23 mouse cellular contexts compared by ENCODE assay signal in genomic region chr9:100366816-100367215, GRCm38 (mm10).
DNase-seq lines count a peak whose midpoint lies in the region; ATAC-seq and TF ChIP-seq lines count a peak whose summit lies in the region.
"Had no signal": no experiment of that assay in that cellular context is flagged by ENCODE, and none has a peak within 500 bp of the region (broad histone marks: within the 10 kb centered on the region; RNA-seq: fewer than 3 reads in every experiment).

No protein-coding gene starts in this region.

- peak; percentile 62 to 63 for DNase-seq in cerebellum, postnatal 10 days
- no peak for DNase-seq in cerebellum, adult 9-11 months
- peak; percentile 6 for DNase-seq in hindbrain, postnatal 0 days (ENCODE audit: low spot score)
- DNase-seq in midbrain, embryonic 14.5 days, result peak; percentile 19
- DNase-seq in brain, embryonic 14.5 days (ENCODE audit: low read depth), result peak; percentile 27
- DNase-seq: adrenal gland, adult 8-10 months; adrenal gland, postnatal 25 days; cerebellum, adult 18-20 months; cerebellum, postnatal 25 days; gastrocnemius, postnatal 10 days; gastrocnemius, postnatal 36 days; heart, adult 2 months; heart, postnatal 14 days; heart, postnatal 4 days had no signal

- no peak overlapping the region for H3K27ac ChIP-seq in hindbrain, postnatal 0 days
- H3K27ac ChIP-seq in hindbrain, embryonic 16.5 days (ENCODE audit: low read depth, low read length), result no peak overlapping the region
- H3K27ac ChIP-seq in midbrain, embryonic 14.5 days (replicated peaks; ENCODE audit: low read depth, low read length), result no peak overlapping the region
- H3K27ac ChIP-seq in midbrain, embryonic 15.5 days, result no peak overlapping the region
- H3K27ac ChIP-seq: embryonic facial prominence, embryonic 12.5 days; embryonic facial prominence, embryonic 15.5 days; heart, adult 2 months; heart, embryonic 10.5 days; heart, embryonic 13.5 days; hindbrain, embryonic 14.5 days had no signal

- no peak overlapping the region for H3K9ac ChIP-seq in hindbrain, postnatal 0 days (replicated peaks; ENCODE audit: low read length)
- H3K9ac ChIP-seq in hindbrain, embryonic 16.5 days (ENCODE audit: low read depth, low read length), result no peak overlapping the region
- no peak overlapping the region for H3K9ac ChIP-seq in midbrain, embryonic 14.5 days (replicated peaks; ENCODE audit: low read length)
- H3K9ac ChIP-seq in midbrain, embryonic 15.5 days, result no peak overlapping the region
- H3K9ac ChIP-seq: embryonic facial prominence, embryonic 12.5 days; embryonic facial prominence, embryonic 15.5 days; heart, embryonic 13.5 days; hindbrain, embryonic 14.5 days had no signal

- no peak for ATAC-seq in hindbrain, postnatal 0 days
- ATAC-seq in hindbrain, embryonic 16.5 days, result no peak
- no peak for ATAC-seq in midbrain, embryonic 14.5 days (ENCODE audit: low FRiP score, low TSS enrichment)
- ATAC-seq in midbrain, embryonic 15.5 days (replicated peaks), result no peak
- ATAC-seq: activated CD4-positive, CD25-positive, alpha-beta regulatory T cell, adult 4 months; forebrain, embryonic 16.5 days had no signal

- TF ChIP-seq POLR2A in brain, embryonic 14.5 days (IDR thresholded peaks at IDR 0.05; ENCODE audit: borderline replicate concordance, extremely low read depth, insufficient read depth, insufficient read length, poor library complexity, severe bottlenecking), result no peak

- H3K4me3 ChIP-seq in hindbrain, postnatal 0 days (ENCODE audit: low read length), result no peak overlapping the region
- no peak overlapping the region for H3K4me3 ChIP-seq in hindbrain, embryonic 16.5 days (ENCODE audit: low read length)
- no peak overlapping the region for H3K4me3 ChIP-seq in midbrain, embryonic 14.5 days (replicated peaks; ENCODE audit: low read depth, low read length)
- no peak overlapping the region for H3K4me3 ChIP-seq in midbrain, embryonic 15.5 days
- H3K4me3 ChIP-seq: embryonic facial prominence, embryonic 12.5 days; embryonic facial prominence, embryonic 15.5 days; heart, adult 2 months; heart, embryonic 10.5 days; heart, embryonic 13.5 days had no signal

- no peak for TF ChIP-seq CTCF in hindbrain, postnatal 0 days (IDR thresholded peaks at IDR 0.05; ENCODE audit: low read depth)
- TF ChIP-seq CTCF in brain, embryonic 14.5 days (IDR thresholded peaks at IDR 0.05; ENCODE audit: borderline replicate concordance, extremely low read depth, insufficient read depth, insufficient read length), result no peak

- H3K27me3 ChIP-seq in hindbrain, postnatal 0 days (ENCODE audit: insufficient read depth, low read length), result no peaks in the 10 kb centered on the region
- no peaks in the 10 kb centered on the region for H3K27me3 ChIP-seq in hindbrain, embryonic 16.5 days (replicated peaks; ENCODE audit: control insufficient read depth, insufficient read depth, low read length)
- no peaks in the 10 kb centered on the region for H3K27me3 ChIP-seq in midbrain, embryonic 14.5 days (ENCODE audit: control insufficient read depth, insufficient read depth, low read length)
- H3K27me3 ChIP-seq in midbrain, embryonic 15.5 days (replicated peaks), result no peaks in the 10 kb centered on the region
- H3K27me3 ChIP-seq: embryonic facial prominence, embryonic 12.5 days; embryonic facial prominence, embryonic 15.5 days; heart, embryonic 13.5 days had no signal

- H3K4me2 ChIP-seq in hindbrain, postnatal 0 days (ENCODE audit: low read depth, low read length), result no peak overlapping the region
- H3K4me2 ChIP-seq in hindbrain, embryonic 16.5 days (ENCODE audit: low read length), result no peak overlapping the region
- H3K4me2 ChIP-seq in midbrain, embryonic 14.5 days (ENCODE audit: low read length), result no peak overlapping the region
- H3K4me2 ChIP-seq in midbrain, embryonic 15.5 days, result no peak overlapping the region
- H3K4me2 ChIP-seq: embryonic facial prominence, embryonic 12.5 days; embryonic facial prominence, embryonic 15.5 days; heart, embryonic 13.5 days; hindbrain, embryonic 14.5 days had no signal

- H3K4me1 ChIP-seq in hindbrain, postnatal 0 days (ENCODE audit: insufficient read depth, low read length), result no peaks in the 10 kb centered on the region
- H3K4me1 ChIP-seq in hindbrain, embryonic 16.5 days (ENCODE audit: control insufficient read depth, insufficient read depth, low read depth, low read length), result no peaks in the 10 kb centered on the region
- H3K4me1 ChIP-seq in midbrain, embryonic 14.5 days (ENCODE audit: control insufficient read depth, insufficient read depth, low read length), result no peaks in the 10 kb centered on the region
- no peaks in the 10 kb centered on the region for H3K4me1 ChIP-seq in midbrain, embryonic 15.5 days
- H3K4me1 ChIP-seq: embryonic facial prominence, embryonic 12.5 days; embryonic facial prominence, embryonic 15.5 days; heart, embryonic 10.5 days; heart, embryonic 13.5 days had no signal

- WGBS in hindbrain, postnatal 0 days, result 56% methylated on average over 6 of the region's 6 CpGs
- WGBS in hindbrain, embryonic 16.5 days, result 71% methylated on average over 6 of the region's 6 CpGs
- WGBS in midbrain, embryonic 14.5 days, result 76% methylated on average over 6 of the region's 6 CpGs
- WGBS in midbrain, embryonic 15.5 days, result 77% methylated on average over 6 of the region's 6 CpGs

- no peaks in the 10 kb centered on the region for H3K36me3 ChIP-seq in hindbrain, postnatal 0 days (ENCODE audit: insufficient read depth, low read length)
- no peaks in the 10 kb centered on the region for H3K36me3 ChIP-seq in hindbrain, embryonic 16.5 days (ENCODE audit: control insufficient read depth, insufficient read depth, low read length)
- H3K36me3 ChIP-seq in midbrain, embryonic 14.5 days (ENCODE audit: control insufficient read depth, insufficient read depth, low read length), result no peaks in the 10 kb centered on the region
- no peaks in the 10 kb centered on the region for H3K36me3 ChIP-seq in midbrain, embryonic 15.5 days (replicated peaks)
- H3K36me3 ChIP-seq: embryonic facial prominence, embryonic 12.5 days; embryonic facial prominence, embryonic 15.5 days; heart, embryonic 10.5 days; heart, embryonic 13.5 days had no signal

- no peaks in the 10 kb centered on the region for H3K9me3 ChIP-seq in hindbrain, postnatal 0 days (ENCODE audit: low read length)
- H3K9me3 ChIP-seq in hindbrain, embryonic 16.5 days (ENCODE audit: control insufficient read depth, low read length), result no peaks in the 10 kb centered on the region
- H3K9me3 ChIP-seq in midbrain, embryonic 14.5 days (ENCODE audit: control insufficient read depth, low read length), result no peaks in the 10 kb centered on the region
- H3K9me3 ChIP-seq in midbrain, embryonic 15.5 days, result no peaks in the 10 kb centered on the region
- H3K9me3 ChIP-seq: embryonic facial prominence, embryonic 12.5 days; embryonic facial prominence, embryonic 15.5 days; heart, embryonic 10.5 days; heart, embryonic 13.5 days had no signal
